Mouse (Mus musculus) embryonic facial prominence, embryonic 11.5 days (tissue): ENCODE data around the gene Prkg2. TPM values are rescaled to one million over a fixed set of nuclear protein-coding genes. Genes with fewer than 3 reads are reported as not detected.
A peak's percentile ranks its signal among the peaks of the same experiment; 100 is the strongest.

Experiments
- ATAC-seq: fragments of 200-750 bp; cut with Nextera tagmentation; replicated peaks from 2 replicates; pipeline ENCODE4 v1.8.0; 2017; ENCODE audit warnings: low read depth; ENCODE audit not compliant: insufficient number of reproducible peaks, low FRiP score, low TSS enrichment
- DNase-seq: peaks from one replicate; pipeline ENCODE4 v3.0.0-alpha.2; 2015; ENCODE audit warnings: low spot score
- H3K27ac ChIP-seq: fragments of 300-500 bp; sonication (generic); replicated peaks from 2 replicates; pipeline ENCODE4 v1.5.1; 2014; ENCODE audit warnings: mild to moderate bottlenecking, low read depth, low read length, control low read depth
- H3K27me3 ChIP-seq: fragments of 300-500 bp; sonication (generic); 2 replicates; pipeline ENCODE4 v1.6.1; 2014; ENCODE audit warnings: mild to moderate bottlenecking, low read length, moderate library complexity, mixed read lengths; ENCODE audit not compliant: control insufficient read depth, insufficient read depth
- H3K36me3 ChIP-seq: fragments of 300-500 bp; sonication (generic); replicated peaks from 2 replicates; pipeline ENCODE4 v1.6.1; 2014; ENCODE audit warnings: low read depth, mild to moderate bottlenecking, low read length, moderate library complexity, mixed read lengths; ENCODE audit not compliant: control insufficient read depth, insufficient read depth
- H3K4me1 ChIP-seq: fragments of 300-500 bp; sonication (generic); 2 replicates; pipeline ENCODE4 v1.6.1; 2014; ENCODE audit warnings: low read length, mixed read lengths; ENCODE audit not compliant: control insufficient read depth, insufficient read depth
- H3K4me2 ChIP-seq: fragments of 300-500 bp; sonication (generic); 2 replicates; pipeline ENCODE4 v1.6.1; 2014; ENCODE audit warnings: low read depth, mild to moderate bottlenecking, control low read depth, low read length, moderate library complexity
- H3K4me3 ChIP-seq: fragments of 300-500 bp; sonication (generic); 2 replicates; pipeline ENCODE4 v1.5.1; 2014; ENCODE audit warnings: low read depth, low read length, control low read depth
- H3K9ac ChIP-seq: fragments of 300-500 bp; sonication (generic); replicated peaks from 2 replicates; pipeline ENCODE4 v1.6.1; 2014; ENCODE audit warnings: mild to moderate bottlenecking, control low read depth, low read length
- H3K9me3 ChIP-seq: fragments of 300-500 bp; sonication (generic); replicated peaks from 2 replicates; pipeline ENCODE4 v1.6.1; 2016; ENCODE audit warnings: mild to moderate bottlenecking, low read length, inconsistent platforms, mixed read lengths; ENCODE audit not compliant: control insufficient read depth
- whole genome bisulfite sequencing: fragments of 180-500 bp; shearing (Covaris S2); extraction: QIAGEN DNeasy Blood & Tissue Kit; methylation state at CpG from one replicate; pipeline ENCODE4 v1.1.7; 2014; 5-methylcytosine and 5-hydroxymethylcytosine counted together
- polyA plus RNA-seq: library from polyadenylated mRNA; unstranded; fragments of >200 nt; fragmentation: Nextera tagmentation; extraction: Ambion mirVana; gene quantifications from 2 replicates; pipeline ENCODE4 v1.2.1, GENCODE M21; 2014

Prkg2 gene
- polyA plus RNA-seq, result 2.4 and 2.5 TPM in 2 replicates

DNA sequence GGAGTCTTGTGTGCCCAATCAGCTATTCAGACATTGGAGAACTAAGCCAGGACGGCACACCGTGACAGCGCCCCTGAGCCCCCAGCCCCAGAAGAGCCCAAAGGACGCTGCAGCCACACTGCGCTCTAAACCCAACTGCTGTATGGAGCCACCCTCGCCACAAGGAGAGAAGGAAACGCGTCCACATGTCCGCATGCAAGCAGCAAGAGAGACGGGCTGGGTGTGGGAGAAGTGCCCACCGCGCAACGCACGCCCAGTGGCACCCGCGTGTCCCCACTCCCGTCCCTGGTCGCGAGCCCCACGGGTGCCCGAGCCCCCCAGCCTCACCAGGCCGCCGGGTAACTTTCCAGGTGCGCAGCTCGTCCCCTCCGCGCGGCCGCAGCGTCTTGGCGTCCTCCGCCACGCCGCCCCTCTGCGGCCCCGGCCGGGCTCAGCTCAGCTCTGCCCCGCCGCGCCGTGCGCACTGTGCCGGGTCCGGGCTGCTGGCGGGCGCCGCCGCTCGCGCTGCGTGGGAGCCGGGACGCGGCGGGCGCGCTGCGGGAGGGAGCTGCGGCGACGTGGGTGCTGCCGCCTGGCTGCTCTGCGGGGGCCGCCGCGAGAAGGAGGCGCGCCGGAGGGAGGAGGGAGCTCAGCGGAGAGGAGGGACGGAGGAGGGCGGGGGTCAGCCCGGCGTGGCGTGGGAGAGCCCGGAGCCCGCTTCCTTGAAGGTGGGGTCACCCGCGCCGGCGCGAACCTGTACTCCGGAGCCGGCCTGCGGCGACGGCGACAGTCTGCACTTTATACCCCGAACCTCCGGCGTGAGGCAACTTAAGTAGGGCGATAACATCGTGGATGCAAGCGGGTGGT, at the start of gene Prkg2:
TSS of gene Prkg2 (minus strand) at position 756 of the 846 bp plus-strand sequence.
- no peaks in the 10 kb centered on the region for H3K4me1 ChIP-seq
- H3K4me2 ChIP-seq, result peak within 1 kb of the TSS; percentile 97
- H3K9ac ChIP-seq, result peak within 1 kb of the TSS; percentile 71
- no peak within 1 kb of the TSS for H3K27ac ChIP-seq
- H3K9me3 ChIP-seq, result no peaks in the 10 kb centered on the region
- DNase-seq (peak; percentile 59), ATAC-seq (peak; percentile 77)
- peak within 1 kb of the TSS; percentile 70 for H3K4me3 ChIP-seq
- H3K27me3 ChIP-seq, result no peaks in the 10 kb centered on the region
- under 1% methylated on average over 80 of the region's 94 CpGs for WGBS
- no peaks in the 10 kb centered on the region for H3K36me3 ChIP-seq

DNA sequence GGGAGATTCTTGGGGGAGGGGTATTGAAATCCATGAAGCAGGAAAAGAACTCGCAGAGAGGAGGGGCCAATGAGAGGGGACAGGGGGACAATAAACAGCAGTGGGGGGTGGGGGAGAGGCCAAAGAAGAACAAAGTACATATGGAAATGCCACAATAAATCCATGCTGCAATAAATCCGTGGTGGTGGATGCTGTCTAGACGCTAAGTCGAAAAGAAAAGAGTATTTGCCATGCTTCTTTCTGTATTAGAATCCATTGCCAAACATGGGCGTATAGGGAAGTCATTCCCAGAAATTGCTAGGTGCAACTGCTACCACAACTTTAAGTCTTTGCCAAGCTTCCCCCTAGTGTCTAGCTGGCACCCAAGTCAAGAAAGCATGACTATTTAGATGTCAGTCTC, 46.8 kb upstream of the Prkg2 start:
- H3K9ac ChIP-seq, result no peak overlapping the region
- H3K4me1 ChIP-seq, result no peaks in the 10 kb centered on the region
- H3K4me2 ChIP-seq, result no peak overlapping the region
- DNase-seq, result no peak
- H3K27ac ChIP-seq, result no peak overlapping the region
- H3K27me3 ChIP-seq, result no peaks in the 10 kb centered on the region
- 48% methylated on average over 5 of the region's 5 CpGs for WGBS
- no peak overlapping the region for H3K4me3 ChIP-seq
- H3K36me3 ChIP-seq, result no peaks in the 10 kb centered on the region
- no peak for ATAC-seq
- H3K9me3 ChIP-seq, result no peaks in the 10 kb centered on the region

DNA sequence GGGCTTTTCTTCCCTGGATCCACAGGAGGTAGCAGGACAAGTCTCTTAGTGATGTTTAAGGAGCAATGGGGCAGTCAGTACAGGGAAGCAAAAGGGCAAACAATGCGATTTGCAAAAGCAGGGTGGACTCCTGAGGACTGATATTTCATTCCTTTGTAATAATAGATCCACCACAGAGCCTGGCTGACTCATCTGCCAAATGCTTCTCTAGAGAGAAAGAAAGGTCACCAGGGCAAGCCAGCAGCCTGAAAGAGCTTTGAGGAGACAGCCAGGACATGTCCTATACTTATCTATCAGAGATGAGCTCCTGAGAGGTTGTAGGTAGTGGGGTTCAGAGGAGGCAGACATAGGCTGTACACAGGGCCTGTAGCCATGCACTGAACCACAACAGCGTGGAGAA, 41.2 kb upstream of the Prkg2 start:
- Histone ChIP-seq H3K9me3 (no peaks in the 10 kb centered on the region), H3K4me2 (no peak overlapping the region), H3K36me3 (no peaks in the 10 kb centered on the region), H3K4me1 (no peaks in the 10 kb centered on the region), H3K27ac (no peak overlapping the region), H3K27me3 (no peaks in the 10 kb centered on the region), H3K4me3 (no peak overlapping the region), H3K9ac (no peak overlapping the region)
- DNase-seq (no peak), ATAC-seq (no peak)
- 52% methylated on average over 2 of the region's 2 CpGs for WGBS

DNA sequence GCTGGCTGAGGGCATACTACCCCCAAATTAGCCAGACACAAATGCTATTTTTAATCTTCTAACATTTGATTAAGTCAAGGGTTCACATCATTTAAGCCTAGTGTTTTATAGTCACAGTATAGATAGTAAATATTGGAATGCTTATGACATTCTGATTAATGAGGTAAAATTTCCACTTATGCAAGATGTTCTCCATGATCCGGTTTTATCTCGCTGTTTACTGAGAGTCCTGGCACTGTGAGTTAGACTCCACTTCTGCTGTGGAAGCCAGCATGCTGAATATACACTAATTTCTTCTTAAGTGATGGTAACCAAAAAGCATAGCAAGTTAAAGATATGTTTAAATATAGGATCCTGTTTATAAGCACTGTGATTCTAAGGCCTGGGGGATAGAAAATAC, 31.2 kb upstream of the Prkg2 start:
- no peaks in the 10 kb centered on the region for H3K27me3 ChIP-seq
- WGBS, result 91% methylated on average over 2 of the region's 2 CpGs
- no peaks in the 10 kb centered on the region for H3K36me3 ChIP-seq
- no peak for DNase-seq
- H3K4me1 ChIP-seq, result no peaks in the 10 kb centered on the region
- H3K4me2 ChIP-seq, result no peak overlapping the region
- H3K27ac ChIP-seq, result no peak overlapping the region
- H3K9ac ChIP-seq, result no peak overlapping the region
- ATAC-seq, result no peak
- no peak overlapping the region for H3K4me3 ChIP-seq
- no peaks in the 10 kb centered on the region for H3K9me3 ChIP-seq

DNA sequence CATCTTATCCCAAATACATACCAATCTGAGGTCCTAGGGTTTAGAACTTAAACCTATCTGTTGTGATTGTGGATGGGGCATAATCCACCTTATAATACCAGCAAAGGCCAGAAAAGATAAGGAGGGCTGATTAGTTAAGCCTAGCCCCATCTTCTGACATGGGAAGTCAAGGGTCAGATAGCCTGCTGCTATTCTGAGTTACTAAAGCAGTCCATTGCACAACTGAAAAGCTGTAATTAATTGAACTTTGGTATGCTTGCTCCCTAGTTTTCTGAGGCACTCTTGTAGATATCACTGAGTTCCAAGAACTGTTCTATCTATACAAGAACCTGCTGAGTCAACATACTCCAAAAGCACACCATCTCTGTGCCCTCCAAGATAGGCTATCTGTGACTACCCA, 25.4 kb upstream of the Prkg2 start:
- H3K36me3 ChIP-seq, result no peaks in the 10 kb centered on the region
- DNase-seq (no peak), ATAC-seq (no peak)
- H3K27me3 ChIP-seq, result no peaks in the 10 kb centered on the region
- H3K4me2 ChIP-seq, result no peak overlapping the region
- no peaks in the 10 kb centered on the region for H3K4me1 ChIP-seq
- H3K4me3 ChIP-seq, result no peak overlapping the region
- no peak overlapping the region for H3K27ac ChIP-seq
- H3K9ac ChIP-seq, result no peak overlapping the region
- H3K9me3 ChIP-seq, result no peaks in the 10 kb centered on the region

DNA sequence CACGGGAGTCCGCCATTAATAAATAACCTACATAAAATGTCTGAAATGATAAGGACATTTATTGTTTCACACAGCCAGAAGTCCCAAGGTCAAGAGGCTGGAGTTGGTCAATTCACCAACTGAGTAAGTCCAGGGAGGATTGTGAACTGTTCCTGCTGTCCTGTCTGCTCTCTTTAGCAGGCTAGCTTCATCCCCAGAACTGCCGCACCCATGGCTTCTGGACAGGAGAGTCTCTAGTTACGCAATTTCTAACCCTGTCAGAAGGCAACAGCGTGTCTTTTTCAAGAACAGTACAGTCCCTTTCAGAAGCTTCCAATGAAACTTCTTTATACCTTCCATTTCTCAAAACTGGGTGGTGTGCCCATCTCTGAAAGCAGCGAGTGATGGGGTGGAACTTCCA, 1.9 kb upstream of the Prkg2 start:
- ATAC-seq, result no peak
- DNase-seq, result no peak
- Histone ChIP-seq H3K4me2 (no peak overlapping the region), H3K27me3 (no peaks in the 10 kb centered on the region), H3K4me3 (no peak overlapping the region), H3K36me3 (no peaks in the 10 kb centered on the region), H3K9ac (no peak overlapping the region), H3K27ac (no peak overlapping the region), H3K9me3 (no peaks in the 10 kb centered on the region), H3K4me1 (no peaks in the 10 kb centered on the region)
- 92% methylated on average over 6 of the region's 6 CpGs for WGBS

DNA sequence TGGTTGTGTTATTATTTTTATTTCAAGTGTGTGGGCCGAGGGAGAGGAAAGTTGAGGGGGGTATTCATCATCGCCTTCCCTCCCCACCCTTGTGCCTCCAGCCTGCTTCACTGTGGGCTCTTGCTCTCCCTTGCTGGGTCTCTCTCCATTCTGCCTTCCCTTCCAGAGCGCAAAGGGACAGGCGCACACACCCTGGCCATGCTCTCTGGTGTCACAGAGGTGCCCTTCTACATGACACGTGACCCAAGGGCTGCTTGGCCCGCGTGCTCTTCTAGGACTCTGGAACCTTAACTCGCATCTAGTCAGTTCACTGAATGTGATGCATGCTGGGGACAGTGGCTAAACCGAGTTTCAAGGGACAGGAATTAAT, 276 bp upstream of the Prkg2 start:
- no peak overlapping the region for H3K27ac ChIP-seq
- ATAC-seq, result peak; percentile 74
- H3K9ac ChIP-seq, result peak overlapping the region; percentile 71
- H3K9me3 ChIP-seq, result no peaks in the 10 kb centered on the region
- WGBS, result 4% methylated on average over 9 of the region's 9 CpGs
- DNase-seq, result peak; percentile 43
- H3K27me3 ChIP-seq, result no peaks in the 10 kb centered on the region
- H3K4me1 ChIP-seq, result no peaks in the 10 kb centered on the region
- H3K36me3 ChIP-seq, result no peaks in the 10 kb centered on the region
- H3K4me3 ChIP-seq, result peak overlapping the region; percentile 70
- H3K4me2 ChIP-seq, result peak overlapping the region; percentile 97

DNA sequence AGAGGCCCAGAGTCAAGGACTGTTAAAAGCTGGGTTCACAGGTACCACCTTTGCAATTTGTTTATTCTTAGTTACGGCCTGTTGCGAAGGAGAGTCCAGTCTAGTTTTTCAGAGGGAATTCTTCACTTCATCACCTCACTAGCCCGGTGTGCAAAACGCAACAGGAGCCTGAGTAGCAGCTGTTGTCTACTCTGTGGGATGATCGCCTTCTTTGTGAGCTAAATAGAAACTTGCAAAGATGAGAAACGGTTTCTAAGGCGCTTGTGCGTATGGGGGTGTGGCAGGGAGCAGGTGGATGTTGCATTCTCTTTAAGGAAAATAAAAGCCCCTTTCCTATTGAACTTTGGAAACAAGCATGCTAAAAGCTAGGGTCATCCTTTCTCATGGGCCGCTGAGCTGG, 1.2 kb downstream of the Prkg2 start:
- WGBS, result 53% methylated on average over 9 of the region's 9 CpGs
- Histone ChIP-seq H3K4me3 (no peak overlapping the region), H3K4me1 (no peaks in the 10 kb centered on the region), H3K4me2 (peak overlapping the region; percentile 0; the same call in 1 of the 2 replicates), H3K27ac (no peak overlapping the region), H3K9me3 (no peaks in the 10 kb centered on the region), H3K9ac (no peak overlapping the region), H3K36me3 (no peaks in the 10 kb centered on the region), H3K27me3 (no peaks in the 10 kb centered on the region)
- ATAC-seq (no peak), DNase-seq (no peak)
